ENCODE assay signal across 21 mouse cellular contexts in the genomic region with DNA sequence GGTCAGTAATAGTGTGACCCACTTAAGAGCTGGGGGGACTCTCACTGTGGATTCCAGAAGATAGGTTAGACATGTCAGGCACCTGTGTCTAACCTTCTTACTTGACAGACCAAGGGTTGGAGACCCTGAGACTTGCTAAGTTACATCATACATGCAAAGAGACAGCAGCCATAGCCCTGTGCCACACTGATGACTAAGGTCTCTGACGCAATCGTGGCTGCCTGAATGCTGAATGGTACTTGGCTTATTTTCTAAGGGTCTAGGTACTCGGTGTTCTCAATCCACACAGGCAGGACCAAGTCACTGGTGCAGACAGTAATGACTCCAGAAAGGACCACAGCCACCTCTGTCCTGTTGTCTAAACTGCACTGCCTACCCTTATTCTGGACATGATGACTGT.
DNase-seq lines count a peak whose midpoint lies in the region; ATAC-seq lines count a peak whose summit lies in the region.
"Had no signal": no experiment of that assay in that cellular context is flagged by ENCODE, and none has a peak within 500 bp of the region (broad histone marks: within the 10 kb centered on the region; RNA-seq: fewer than 3 reads in every experiment).

No protein-coding gene starts in this region.

- ATAC-seq in monocyte, adult 5-6 weeks (replicated peaks; ENCODE audit: insufficient number of reproducible peaks, low FRiP score, low TSS enrichment, poor library complexity, severe bottlenecking), result peak; percentile 79
- no peak for ATAC-seq in kidney, embryonic 15.5 days (replicated peaks; ENCODE audit: low FRiP score)
- ATAC-seq: forebrain, embryonic 13.5 days; midbrain, embryonic 15.5 days had no signal

- no peak overlapping the region for H3K9ac ChIP-seq in kidney, embryonic 15.5 days
- H3K9ac ChIP-seq: forebrain, embryonic 13.5 days; limb, embryonic 15.5 days; midbrain, embryonic 15.5 days had no signal

- no peaks in the 10 kb centered on the region for H3K27me3 ChIP-seq in kidney, embryonic 15.5 days
- H3K27me3 ChIP-seq: limb, embryonic 15.5 days; midbrain, embryonic 15.5 days had no signal

- no peaks in the 10 kb centered on the region for H3K36me3 ChIP-seq in kidney, embryonic 15.5 days
- H3K36me3 ChIP-seq: hindbrain, embryonic 10.5 days; limb, embryonic 15.5 days; midbrain, embryonic 15.5 days had no signal

- H3K9me3 ChIP-seq in kidney, embryonic 15.5 days (replicated peaks), result no peaks in the 10 kb centered on the region
- H3K9me3 ChIP-seq: forebrain, embryonic 13.5 days; limb, embryonic 15.5 days; midbrain, embryonic 15.5 days had no signal

- H3K27ac ChIP-seq in kidney, embryonic 15.5 days, result no peak overlapping the region
- H3K27ac ChIP-seq: forebrain, embryonic 13.5 days; hindbrain, embryonic 10.5 days; kidney, postnatal 0 days; limb, embryonic 15.5 days; midbrain, embryonic 15.5 days had no signal

- H3K4me2 ChIP-seq in kidney, embryonic 15.5 days, result no peak overlapping the region
- H3K4me2 ChIP-seq: limb, embryonic 15.5 days; midbrain, embryonic 15.5 days had no signal

- DNase-seq in adrenal gland, adult 2 months, result peak; percentile 53
- DNase-seq in adrenal gland, adult 8-10 months, result no peak
- peak; percentile 74 for DNase-seq in 416B (ENCODE audit: low read depth)
- peak; percentile 42 to 54 for DNase-seq in adrenal gland, postnatal 36 days
- DNase-seq in kidney, postnatal 36 days, result no peak
- DNase-seq in left cerebral cortex, postnatal 4 days, result no peak
- DNase-seq: cerebellum, adult 9-11 months; embryo, embryonic 11 days; gastrocnemius, postnatal 14 days; kidney, adult 11 months; layer of hippocampus, postnatal 36 days; lung, postnatal 10 days; spleen, adult 18-20 months; thymus, postnatal 4 days had no signal

- 94% methylated on average over 3 of the region's 3 CpGs for WGBS in kidney, embryonic 15.5 days

- H3K4me3 ChIP-seq in kidney, embryonic 15.5 days (replicated peaks), result no peak overlapping the region
- H3K4me3 ChIP-seq: forebrain, embryonic 13.5 days; hindbrain, embryonic 10.5 days; limb, embryonic 15.5 days; midbrain, embryonic 15.5 days had no signal

- peaks cover 7% of the 10 kb centered on the region; the same call in 1 of the 2 replicates for H3K4me1 ChIP-seq in kidney, embryonic 15.5 days
- H3K4me1 ChIP-seq: limb, embryonic 15.5 days had no signal

- intact Hi-C loops in left cerebral cortex, postnatal 4 days (cut with DNase I), result no loop called here

Comparison
In these comparisons a context has a peak if more than half of its experiments do, and no peak if none do; other contexts are left out.
1. DNase-seq: peak in adrenal gland, adult 2 months (single experiment), 416B (single experiment) and adrenal gland, postnatal 36 days (2 of 2); none in adrenal gland, adult 8-10 months (single experiment), kidney, postnatal 36 days (0 of 2) and left cerebral cortex, postnatal 4 days (single experiment).